Mouse (Mus musculus): Measurements from ENCODE around the gene Gm9821.
A peak's percentile ranks its signal among the peaks of the same experiment; 100 is the strongest.

Gene Gm9821

DNA sequence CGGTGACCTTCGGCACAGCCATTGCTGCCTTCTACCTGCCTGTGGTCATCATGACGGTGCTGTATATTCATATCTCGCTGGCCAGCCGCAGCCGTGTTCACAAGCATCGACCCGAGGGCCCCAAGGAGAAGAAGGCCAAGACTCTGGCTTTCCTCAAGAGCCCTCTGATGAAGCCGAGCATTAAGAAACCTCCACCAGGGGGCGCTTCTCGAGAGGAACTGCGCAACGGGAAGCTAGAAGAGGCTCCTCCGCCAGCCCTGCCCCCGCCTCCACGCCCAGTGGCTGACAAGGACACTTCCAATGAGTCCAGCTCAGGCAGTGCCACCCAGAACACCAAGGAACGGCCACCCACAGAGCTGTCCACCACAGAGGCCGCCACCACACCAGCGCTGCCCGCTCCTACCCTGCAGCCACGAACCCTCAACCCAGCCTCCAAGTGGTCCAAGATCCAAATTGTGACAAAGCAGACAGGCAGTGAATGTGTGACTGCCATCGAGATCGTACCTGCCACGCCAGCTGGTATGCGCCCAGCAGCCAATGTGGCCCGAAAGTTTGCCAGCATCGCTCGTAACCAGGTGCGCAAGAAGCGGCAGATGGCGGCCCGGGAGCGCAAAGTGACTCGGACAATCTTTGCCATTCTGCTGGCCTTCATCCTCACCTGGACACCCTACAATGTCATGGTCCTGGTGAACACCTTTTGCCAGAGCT is 17.5 kb upstream of the Gm9821 start:
- peak; percentile 85 for DNase-seq

DNA sequence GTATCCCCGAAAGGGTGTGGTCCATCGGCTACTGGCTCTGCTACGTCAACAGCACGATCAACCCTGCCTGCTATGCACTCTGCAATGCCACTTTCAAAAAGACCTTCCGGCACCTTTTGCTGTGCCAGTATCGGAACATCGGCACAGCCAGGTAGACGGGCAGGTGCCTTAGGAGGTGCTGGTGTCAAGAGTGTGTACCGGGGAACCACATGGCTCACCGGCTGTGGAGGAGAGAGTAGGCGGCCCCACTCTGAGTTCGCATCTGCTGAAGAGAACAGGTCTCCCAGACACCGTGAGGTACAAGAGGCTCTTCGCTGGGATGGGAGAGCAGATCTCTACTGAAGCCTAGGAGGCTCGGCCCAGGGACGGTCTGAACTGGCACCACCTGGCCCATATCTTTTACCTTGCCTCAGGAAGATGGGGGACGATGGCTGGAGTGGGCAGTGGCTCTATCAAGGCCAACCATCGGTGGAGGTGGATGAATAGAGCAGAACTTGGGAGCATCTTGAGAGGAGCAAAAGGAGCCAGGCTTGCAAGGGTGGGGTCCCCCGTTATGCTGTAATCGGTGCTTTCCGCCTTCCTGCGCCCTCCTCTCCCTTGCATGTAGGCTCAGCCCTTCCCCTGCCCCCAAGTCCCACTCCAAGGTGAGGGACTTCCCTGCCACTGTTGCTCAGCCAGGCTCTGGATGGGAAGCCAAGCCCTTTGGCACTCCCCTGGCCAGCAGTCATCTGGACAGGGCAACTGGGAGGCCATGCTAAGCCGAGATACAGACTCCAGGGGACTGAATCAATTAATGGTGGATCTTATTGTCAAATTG is 16.8 kb upstream of the Gm9821 start:
- peak; percentile 65 for DNase-seq

DNA sequence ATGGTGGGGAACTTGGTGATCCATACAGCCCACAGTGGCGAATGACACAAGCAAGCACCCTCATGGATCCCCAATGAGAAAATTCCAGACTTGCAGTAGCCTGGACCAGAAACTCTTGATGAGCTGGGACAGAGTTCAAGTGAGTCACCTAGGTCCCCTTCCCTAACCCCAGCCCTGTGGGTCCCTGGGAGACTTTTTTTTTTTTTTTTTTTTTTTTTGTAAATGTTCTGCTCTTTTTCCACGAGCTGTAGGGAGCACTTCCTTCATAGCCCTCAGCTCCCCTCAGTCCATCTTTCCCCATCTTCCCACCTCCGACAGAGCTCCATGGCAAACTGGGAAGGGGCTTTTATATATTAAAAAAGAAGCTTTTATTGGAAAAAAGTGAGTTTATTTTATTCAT is 16.0 kb upstream of the Gm9821 start:
- DNase-seq = no peak

DNA sequence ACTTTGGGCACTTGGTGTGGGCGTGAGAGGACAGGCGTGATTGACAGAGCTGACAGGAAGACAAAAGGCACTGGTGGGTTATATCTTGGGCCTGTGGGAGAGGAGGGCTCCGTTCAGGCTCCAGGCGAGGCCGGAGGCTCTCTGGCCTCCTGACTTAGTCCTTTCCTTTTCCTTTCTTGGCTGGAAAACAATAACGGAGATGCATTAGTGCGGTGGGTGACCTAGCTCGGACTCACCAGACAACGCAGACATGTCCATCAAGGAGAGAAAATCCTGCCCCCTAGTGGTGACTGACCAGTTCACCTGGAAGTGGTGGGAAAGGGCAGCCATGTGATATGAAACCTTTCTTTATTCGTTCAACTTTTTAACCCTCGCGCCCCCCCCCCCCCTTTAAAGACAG is 15.6 kb upstream of the Gm9821 start:
- DNase-seq = peak; percentile 74

DNA sequence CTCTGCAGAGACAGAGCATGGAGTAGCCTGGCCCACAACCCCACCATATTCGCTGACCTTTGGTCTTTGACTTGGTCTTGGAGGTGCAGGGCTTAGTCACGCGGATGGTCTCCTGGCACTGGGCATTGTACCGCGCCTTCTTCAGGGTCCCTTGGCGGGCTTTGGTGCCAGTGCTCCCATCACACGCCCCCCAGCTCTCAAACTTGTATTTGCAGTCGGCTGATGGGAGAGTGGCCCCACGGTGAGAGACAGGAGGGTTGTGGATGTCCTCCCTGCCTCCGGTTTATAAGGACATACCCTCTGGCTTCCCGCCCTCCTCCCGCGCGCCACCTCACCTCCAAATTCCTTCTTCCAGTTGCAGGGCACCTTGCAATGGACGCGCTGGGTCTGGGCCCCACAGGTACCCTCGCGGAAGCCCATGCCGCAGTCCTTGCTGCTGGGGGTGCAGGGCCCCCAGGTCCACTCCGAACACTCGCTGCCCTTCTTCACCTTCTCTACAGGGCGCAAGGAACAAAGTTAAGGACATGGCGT is 14.7 kb upstream of the Gm9821 start:
- DNase-seq = peak; percentile 55

DNA sequence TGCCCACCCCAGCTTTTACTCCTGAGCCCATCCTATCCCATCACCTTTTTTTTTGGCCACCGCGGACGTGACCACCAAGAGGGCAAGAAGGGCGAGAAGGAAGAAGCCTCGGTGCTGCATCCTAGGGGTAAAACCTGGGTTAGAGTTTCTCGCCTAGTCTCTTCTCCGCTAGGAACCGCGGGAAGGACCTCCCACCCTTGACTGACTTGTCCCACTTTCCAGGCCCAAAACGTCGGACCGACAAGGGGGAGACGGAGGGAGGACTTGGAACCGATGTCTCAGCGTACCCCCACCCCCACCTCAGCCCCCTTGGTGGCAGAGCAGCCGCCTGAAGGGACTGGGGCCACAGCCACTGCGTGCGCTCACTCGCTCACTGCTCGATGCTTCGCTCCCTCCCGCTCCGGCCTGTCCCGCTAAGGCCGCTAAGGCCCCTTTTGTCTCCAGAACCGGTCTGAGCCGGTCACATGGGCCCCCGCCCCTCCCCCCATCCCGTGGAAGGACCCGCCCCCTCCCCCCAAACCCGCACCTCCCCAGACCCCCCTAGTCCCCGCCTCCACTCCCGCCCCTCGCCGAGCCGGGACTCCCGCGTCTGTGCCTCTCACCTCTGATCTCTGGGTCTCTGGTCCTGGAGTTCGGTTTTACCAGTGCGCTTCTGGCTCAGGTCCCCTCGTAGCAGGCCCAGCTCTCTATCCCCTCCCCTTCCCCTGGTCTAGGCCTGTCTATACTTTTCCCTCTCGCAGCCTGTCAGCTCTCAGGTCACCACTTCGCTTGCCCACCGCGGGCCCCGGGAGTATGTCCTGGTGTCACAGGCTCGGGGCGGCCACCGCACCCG is 14.0 kb upstream of the Gm9821 start:
- peak; percentile 59 for DNase-seq

DNA sequence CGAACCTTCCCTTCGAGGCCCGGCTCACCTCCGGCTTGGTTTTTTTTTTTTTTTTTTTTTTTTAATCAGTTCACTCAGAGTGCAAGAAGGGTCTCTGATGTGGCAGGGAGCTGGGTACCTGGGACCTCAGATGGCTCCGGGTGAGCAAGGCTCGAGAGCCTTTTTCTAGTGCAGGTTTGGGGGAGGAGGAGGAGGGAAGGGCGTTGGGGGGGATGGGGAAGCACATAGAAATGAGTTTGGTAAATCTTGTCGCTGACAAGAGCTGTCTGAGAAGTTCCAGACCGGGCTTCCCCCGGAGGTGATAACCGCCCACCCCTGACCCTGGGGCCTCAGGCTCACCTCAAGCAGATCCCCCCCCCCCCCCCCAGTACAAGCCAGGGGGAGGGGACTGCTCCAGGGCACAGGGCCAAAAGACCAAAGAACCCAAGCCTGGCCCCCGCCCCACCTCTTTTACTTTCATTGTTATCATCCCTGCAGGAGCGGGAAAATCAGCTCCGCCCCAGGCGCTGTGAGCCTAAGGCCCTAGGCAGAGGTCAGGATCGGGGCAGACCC is 13.3 kb upstream of the Gm9821 start, which contains the start of gene Mdk:
Gene Mdk, minus strand, starts transcription at position 138 of the 552 bp plus-strand sequence.
- peak; percentile 54 for DNase-seq

DNA sequence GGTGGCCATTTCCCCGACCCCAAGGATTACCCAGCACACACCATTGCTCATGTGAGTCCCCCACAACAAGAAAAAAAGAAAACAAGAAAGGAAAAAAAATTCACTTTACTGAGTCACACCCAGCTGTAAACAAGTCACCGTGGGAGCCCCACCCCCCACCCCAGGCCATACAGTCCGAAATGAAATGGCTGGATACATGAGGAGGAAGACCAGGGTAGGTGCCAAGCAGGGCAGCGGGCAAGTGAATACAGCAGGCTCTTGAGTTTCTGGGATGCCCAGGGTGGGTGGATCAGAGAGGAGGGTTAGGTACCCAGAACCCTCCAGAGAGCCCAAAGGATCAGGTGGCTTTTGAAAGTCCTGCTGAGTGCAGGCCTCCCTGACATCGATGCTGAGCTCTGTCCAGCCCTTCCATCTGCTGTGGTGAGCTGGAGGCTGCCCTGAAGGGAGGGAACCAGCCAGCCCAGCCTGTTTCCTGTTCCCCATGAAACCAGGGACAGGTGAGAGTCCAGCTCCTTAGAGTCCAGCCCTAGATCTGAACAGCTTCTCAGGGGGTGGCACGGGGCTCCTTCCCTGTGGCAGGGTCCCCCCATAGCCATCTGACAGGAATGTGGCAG is 12.7 kb upstream of the Gm9821 start:
- DNase-seq = peak; percentile 81

DNA sequence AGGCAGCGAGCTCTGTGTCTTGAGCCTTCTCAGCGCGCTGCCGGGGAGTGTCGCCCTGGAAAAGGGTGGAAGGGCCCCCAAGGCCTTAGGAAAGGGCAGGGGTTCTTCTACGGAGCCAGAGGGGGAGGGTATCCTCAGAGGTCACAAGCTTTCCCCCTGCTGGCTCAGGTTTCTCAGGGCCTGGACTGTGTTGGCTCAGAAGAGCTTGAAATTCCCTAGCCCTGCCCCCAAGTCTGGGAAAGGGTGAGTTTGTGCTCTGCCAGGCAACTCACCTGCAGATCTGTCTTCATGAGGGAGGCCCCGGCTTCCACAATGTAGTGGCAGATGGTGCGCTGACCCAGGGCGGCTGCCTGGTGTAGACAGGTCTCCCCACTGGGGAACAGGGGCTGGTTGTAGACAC is 12.0 kb upstream of the Gm9821 start:
- DNase-seq = peak; percentile 89

DNA sequence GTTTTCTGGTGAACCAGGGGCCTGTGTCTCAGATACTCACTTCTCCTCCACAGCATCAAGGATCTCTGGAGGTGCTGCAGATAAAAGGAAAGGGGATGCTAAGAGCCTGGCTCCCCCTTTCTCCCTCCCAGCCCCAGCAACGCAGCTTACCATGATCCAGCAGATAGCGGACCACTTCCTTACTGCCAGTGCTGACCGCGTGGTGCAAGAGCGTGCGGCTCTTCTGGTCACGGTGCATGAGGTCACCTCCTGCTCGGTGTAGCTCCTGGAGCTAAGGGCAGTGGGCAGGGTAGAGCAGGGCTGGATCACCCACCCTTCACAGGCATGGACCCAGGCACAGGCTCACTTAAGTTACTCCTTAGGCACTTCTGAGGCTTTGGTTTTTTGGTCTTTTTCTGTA is 11.5 kb upstream of the Gm9821 start:
- DNase-seq = peak; percentile 49

DNA sequence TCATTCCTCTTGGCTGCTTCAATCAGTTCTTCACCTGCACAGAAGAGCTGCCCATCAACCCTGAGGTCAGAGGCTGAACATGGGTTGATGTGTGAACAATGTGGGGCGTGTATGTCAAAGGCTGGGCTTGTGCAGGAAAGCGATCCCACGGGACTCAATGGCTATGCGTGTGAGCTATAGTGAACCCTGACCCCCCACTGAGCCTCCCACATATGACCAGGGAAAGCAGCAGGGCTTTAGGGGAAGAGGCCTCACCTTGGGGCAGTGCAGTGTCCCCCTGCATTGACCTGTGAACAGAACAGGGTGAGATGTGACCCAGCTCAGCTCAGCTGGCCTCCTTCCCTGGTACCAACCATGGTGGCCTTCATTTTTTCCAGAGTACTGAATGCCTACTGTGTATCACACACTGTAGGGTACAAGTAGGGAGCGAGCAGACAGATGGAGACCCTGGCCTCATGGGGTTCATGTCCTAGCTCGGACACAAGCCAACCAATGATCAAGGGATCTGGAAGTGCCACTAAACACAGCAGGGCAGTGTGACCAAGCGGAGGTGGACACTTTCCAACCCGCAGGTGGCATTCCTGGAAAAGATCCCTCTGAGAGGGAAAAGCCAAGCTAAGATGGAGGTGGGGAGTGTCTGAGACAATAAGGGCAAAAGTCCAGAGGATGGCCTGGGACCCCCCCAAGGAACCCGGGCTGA is 10.5 kb upstream of the Gm9821 start:
- peak; percentile 78 for DNase-seq

DNA sequence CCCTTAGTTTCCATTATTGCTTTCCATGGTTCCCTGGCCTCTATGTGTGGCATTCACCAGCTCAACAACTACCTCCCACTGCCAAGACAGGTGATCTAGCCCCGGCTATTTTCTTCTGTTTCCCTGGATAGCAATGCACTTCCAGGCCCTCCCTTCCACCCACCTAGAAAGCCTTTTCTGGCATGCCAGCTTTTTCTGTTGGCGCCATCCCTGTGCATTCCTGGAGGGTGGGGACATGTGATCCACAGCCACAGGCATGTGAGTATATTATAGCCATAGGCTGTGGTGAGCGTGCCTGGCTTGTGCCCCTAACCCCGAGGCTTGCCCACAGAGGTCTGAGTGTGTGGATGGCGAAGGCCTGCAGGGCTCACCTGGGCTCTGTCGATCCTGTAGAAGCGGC is 9.3 kb upstream of the Gm9821 start:
- peak; percentile 43 for DNase-seq

DNA sequence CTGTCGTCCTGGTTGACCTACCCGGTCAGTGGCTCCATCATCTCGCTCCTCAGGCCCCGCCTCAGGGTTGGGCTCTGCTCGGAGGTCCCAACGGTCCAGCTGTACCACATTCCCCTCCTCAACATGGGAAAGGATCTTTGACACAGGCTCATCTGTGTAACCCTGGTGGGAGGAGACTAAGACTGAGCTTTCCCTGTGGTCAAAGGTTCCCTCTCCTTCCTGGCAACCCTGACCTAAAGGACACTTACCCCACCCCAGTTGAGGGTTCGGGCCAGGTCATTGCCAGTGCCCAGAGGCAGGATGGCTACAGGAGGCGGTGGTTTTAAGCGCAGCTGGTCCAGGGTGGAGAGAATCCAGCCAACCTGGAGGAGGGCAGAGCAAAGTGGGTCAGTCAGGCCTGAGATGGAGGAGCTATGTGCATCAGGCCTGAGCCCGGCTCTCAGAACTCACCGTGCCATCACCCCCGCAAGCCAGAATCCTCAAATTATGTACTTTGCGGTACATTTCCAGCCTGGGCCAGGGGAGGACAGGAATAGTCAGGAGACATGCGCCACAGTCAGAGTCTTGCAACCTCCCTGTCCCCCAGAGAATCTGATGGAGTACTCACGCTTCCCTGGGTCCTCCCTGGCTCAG is 6.1 kb upstream of the Gm9821 start:
- DNase-seq = peak; percentile 38

DNA sequence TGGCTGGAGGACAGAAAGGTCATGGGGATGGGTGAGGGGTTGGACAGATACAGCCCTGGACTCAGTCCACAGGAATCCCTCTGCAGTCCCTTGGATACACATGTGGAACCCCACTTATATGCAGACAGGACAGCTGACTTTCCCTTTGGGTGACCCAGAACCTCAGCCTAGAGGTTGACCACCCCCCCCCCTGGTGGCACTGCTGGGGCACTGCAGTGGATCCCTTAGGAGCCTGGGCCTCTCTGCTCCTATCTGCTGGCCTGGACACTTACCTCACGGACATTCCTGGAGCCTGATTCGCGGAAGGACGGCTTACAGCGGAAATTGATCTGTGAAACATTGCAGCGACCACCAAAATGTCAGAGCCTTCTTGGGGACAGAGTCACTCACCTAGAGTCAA is 3.1 kb upstream of the Gm9821 start:
- DNase-seq = no peak

DNA sequence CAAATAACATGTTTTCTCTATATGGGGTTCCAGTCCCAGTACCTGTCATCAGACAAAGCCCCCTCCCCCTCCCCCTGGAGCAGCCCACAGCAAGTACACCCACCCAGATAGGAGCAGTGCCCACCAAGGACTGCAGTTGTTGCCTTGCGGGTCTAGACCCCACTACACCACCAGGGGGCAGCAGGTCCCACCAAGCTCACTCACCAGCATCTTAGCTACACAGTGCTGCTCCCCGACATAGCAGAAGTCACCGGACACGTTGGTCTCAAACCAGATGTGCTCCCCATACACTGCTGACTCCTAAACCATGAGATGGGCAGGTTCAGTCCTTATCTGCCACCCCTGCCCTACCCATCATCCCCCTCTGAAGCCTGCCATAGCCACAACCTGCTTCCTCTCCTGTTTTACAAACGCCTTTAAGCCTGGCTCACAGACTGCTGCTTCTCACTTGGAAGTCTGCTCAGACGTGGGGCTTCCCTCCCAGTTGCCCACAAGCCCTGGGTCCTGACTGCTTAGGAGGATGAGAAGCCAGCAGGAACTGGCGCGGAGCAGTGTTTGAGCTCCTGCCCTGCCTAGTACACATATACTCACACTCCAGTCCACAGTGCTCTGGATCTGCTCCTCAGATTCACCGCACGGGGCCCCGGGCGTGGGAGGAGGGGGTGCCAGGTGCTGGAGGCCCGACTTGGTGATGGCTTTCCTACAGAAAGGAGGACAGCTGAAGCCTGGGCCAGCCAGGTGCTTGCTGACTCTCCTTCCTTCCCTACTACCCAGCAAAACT is 1.1 kb upstream of the Gm9821 start:
- peak; percentile 83 for DNase-seq

DNA sequence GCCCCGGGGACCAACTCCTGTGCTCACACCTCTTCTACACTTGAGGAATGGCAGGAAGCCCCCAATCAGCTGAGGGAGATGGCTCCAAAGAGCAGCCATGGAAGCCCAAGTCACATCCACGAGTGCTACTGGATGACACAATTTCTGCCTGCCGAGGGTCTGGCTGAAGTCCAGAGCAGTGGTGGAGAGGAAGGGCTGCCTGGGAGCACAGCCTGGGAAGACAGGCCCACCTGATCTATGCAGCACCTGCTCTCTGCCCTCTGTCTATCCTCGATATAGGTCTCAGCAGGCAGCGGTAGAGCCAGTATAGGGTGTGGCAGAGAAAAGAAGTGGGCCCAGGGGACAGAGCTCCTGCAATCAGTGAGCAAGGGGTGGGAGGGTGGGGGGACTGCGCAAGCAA is 1.3 kb downstream of the Gm9821 start:
- DNase-seq = peak; percentile 65

DNA sequence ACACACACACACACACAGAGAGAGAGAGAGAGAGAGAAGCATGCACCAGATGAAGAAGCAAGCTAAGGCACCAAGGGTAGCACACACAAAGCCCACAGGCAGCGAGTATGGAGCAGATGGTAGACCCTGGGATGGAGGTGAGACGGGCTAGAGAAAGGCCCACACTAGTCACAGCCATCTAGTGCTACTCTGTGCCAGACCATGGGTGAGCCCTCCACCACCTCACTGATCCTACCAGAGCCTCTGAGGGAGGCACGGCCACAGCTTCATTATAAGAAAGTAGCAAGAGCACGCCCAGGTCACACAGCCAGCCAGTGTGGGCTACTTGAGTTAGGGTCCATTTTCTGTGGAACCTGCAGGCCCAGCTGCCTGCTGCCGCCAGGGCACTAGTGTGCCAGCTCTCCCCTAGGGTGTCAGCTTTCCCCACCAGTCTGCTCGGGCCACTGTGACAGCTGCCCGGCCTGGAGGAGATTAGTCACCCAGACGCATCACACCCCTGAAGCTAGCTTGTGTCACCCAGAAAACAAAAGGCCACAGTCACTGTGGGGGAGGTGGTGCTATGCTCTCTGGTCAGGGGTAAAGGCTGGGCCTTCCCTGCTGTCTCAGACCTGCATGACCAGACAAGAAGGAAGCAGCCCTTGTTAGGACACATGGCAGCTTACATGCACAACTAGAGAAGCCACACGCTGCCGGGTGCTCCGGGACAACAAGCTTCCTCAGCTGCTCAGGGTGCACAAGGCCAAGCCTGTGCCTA is 2.1 kb downstream of the Gm9821 start:
- DNase-seq = peak; percentile 76

DNA sequence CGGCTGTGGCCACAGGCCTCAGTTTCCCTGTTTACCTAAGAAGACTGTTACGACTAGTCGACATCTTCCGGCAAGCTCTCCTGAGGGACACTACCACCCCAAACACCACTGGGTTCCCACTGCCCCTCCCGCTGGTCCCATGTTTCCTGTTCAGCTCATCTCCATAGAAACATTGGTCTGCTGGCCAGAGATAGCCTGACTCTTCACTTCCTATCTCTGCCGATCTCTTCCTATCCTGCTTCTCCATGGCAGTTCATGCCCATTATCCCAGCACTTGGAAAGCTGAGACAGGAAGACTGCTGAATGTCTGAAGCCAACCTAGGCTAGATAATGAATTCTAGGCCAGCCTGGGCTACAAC is 2.6 kb downstream of the Gm9821 start:
- DNase-seq = no peak

DNA sequence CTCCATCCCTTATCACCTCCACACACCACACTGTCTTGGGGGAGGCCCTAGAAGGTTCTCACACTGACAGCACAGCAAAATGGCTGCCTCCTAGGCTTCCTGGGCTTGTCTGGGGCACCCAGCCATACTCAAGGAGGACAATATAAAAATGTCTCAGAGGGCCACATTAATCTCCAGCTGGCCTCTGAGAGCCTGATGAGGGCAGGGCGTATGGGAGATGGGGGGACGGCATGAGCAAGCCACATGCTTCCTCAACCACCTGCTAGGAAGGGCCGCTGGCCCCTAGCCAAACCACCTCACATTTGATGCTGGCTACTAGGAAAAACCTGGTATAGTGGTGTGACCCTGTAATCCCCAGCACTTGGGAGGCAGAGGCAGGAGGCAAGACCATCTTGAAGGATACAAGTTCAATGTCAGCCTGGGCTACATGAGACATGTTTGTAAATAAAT is 3.3 kb downstream of the Gm9821 start:
- DNase-seq = peak; percentile 73
